Mouse (Mus musculus) neural tube, embryonic 11.5 days (tissue): ENCODE data around the gene Gm11027. TPM values are rescaled to one million over a fixed set of nuclear protein-coding genes. Genes with fewer than 3 reads are reported as not detected.

Source experiments
- ATAC-seq: fragments of 200-750 bp; cut with Nextera tagmentation; 2 replicates; pipeline ENCODE4 v1.8.0; 2017; ENCODE audit warnings: moderate number of reproducible peaks, mild to moderate bottlenecking, moderate TSS enrichment, moderate library complexity; ENCODE audit not compliant: insufficient read depth, low FRiP score, low TSS enrichment
- DNase-seq: peaks from one replicate; pipeline ENCODE4 v3.0.0-alpha.2; 2015; ENCODE audit warnings: low spot score
- H3K27ac ChIP-seq: fragments of 300-500 bp; sonication (generic); 2 replicates; pipeline ENCODE4 v1.5.1; 2014; ENCODE audit warnings: low read depth, mild to moderate bottlenecking, low read length
- H3K27me3 ChIP-seq: fragments of 300-500 bp; sonication (generic); 2 replicates; pipeline ENCODE4 v1.6.1; 2014; ENCODE audit warnings: mild to moderate bottlenecking, low read length, mixed read lengths; ENCODE audit not compliant: control insufficient read depth, insufficient read depth
- H3K36me3 ChIP-seq: fragments of 300-500 bp; sonication (generic); 2 replicates; pipeline ENCODE4 v1.6.1; 2014; ENCODE audit warnings: mild to moderate bottlenecking, low read length, moderate library complexity, mixed read lengths; ENCODE audit not compliant: control insufficient read depth, insufficient read depth
- H3K4me1 ChIP-seq: fragments of 300-500 bp; sonication (generic); 2 replicates; pipeline ENCODE4 v1.6.1; 2014; ENCODE audit warnings: low read length, mixed read lengths; ENCODE audit not compliant: control insufficient read depth, insufficient read depth
- H3K4me2 ChIP-seq: fragments of 300-500 bp; sonication (generic); 2 replicates; pipeline ENCODE4 v1.6.1; 2014; ENCODE audit warnings: low read depth, mild to moderate bottlenecking, moderate library complexity
- H3K4me3 ChIP-seq: fragments of 300-500 bp; sonication (generic); 2 replicates; pipeline ENCODE4 v1.5.1; 2014; ENCODE audit warnings: low read depth, low read length
- H3K9ac ChIP-seq: fragments of 300-500 bp; sonication (generic); 2 replicates; pipeline ENCODE4 v1.6.1; 2014; ENCODE audit warnings: mild to moderate bottlenecking, low read length
- H3K9me3 ChIP-seq: fragments of 300-500 bp; sonication (generic); 2 replicates; pipeline ENCODE4 v1.6.1; 2016; ENCODE audit warnings: low read length; ENCODE audit not compliant: control insufficient read depth
- WGBS: fragments of 180-500 bp; shearing (Covaris S2); extraction: QIAGEN DNeasy Blood & Tissue Kit; methylation state at CpG from one replicate; pipeline ENCODE4 v1.1.7; 2014; 5-methylcytosine and 5-hydroxymethylcytosine counted together
- microRNA-seq: library from miRNA; unstranded; fragments of <30 nt; microRNA quantifications from one replicate; pipeline ENCODE4, GENCODE M21; 2016
- polyA plus RNA-seq: library from polyadenylated mRNA; unstranded; fragments of >200 nt; fragmentation: Nextera tagmentation; extraction: Ambion mirVana; gene quantifications from 2 replicates; pipeline ENCODE4 v1.2.1, GENCODE M21; 2014

Gm11027 gene
- polyA plus RNA-seq, 1 experiment from 2014 or later, result not detected

DNA sequence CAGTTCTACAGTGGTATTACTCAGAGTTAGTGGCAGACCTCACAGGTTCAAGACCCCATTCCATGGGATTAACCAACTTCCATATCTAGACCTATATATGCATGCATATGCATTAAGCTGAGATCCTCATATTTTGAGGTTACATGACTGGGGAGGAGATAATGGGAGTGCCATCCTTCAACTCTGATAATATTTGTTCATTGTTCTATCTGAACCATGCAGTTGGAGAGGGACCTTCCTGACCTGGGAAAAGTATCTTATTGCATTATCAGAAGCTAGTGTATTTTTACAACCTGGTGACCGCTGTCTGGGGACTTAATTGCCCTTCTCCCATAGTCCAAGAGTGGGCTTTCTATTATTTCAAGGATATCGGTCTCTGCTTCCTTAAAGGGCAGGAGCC, 33.4 kb downstream of the Gm11027 start:
- DNase-seq (no peak), ATAC-seq (no peak)
- H3K4me2 ChIP-seq, result no peak overlapping the region
- H3K27me3 ChIP-seq, result no peaks in the 10 kb centered on the region
- no peaks in the 10 kb centered on the region for H3K36me3 ChIP-seq
- H3K4me3 ChIP-seq, result no peak overlapping the region
- H3K27ac ChIP-seq, result no peak overlapping the region
- H3K9me3 ChIP-seq, result no peaks in the 10 kb centered on the region
- H3K9ac ChIP-seq, result no peak overlapping the region
- H3K4me1 ChIP-seq, result no peaks in the 10 kb centered on the region
- WGBS, result 63% methylated on average over 2 of the region's 2 CpGs

DNA sequence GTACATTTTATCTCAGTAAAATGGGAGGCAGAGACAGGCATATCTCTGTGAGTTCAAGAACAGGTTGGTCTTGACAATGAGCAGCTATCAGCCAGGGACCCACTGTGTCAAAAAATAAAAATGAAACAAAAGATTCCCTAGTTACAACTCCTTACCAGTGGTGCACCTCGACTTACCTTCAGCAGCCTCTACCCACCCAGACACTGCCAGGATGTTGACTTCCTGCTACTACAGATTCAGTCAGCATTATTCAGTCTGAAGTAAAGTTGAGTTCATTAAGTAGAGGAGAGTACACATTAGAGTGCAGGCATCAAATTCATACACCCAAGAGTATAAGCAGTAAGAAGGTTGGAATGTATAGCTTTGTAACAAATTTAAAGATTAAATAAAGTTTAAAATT, 38.6 kb downstream of the Gm11027 start:
- H3K27me3 ChIP-seq, result no peaks in the 10 kb centered on the region
- H3K9me3 ChIP-seq, result no peaks in the 10 kb centered on the region
- no peaks in the 10 kb centered on the region for H3K4me1 ChIP-seq
- no peak overlapping the region for H3K9ac ChIP-seq
- DNase-seq (no peak), ATAC-seq (no peak)
- H3K4me2 ChIP-seq, result no peak overlapping the region
- no peaks in the 10 kb centered on the region for H3K36me3 ChIP-seq
- WGBS, result 85% methylated on average over 1 of the region's 1 CpGs
- H3K27ac ChIP-seq, result no peak overlapping the region
- H3K4me3 ChIP-seq, result no peak overlapping the region

DNA sequence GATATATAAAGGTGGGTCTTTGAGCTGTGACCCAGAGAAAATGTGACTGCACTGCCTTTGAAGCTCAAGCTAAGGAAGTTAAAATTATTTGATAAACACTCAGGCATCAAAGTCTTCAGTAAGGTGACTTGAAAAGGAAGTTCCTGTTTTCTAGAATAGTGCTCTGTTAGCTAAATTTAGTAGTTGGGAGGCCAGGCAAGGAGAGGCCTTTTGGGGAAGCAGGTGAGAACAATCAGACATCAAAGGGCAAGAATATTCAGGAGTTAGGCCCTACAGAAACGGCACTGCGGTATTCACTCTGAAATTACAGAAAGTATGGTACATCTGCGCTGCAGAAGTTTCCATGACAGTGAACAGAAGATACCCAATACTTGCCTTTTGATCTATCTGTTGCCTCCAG, 40.3 kb downstream of the Gm11027 start:
- H3K9me3 ChIP-seq, result no peaks in the 10 kb centered on the region
- WGBS, result 92% methylated on average over 3 of the region's 3 CpGs

DNA sequence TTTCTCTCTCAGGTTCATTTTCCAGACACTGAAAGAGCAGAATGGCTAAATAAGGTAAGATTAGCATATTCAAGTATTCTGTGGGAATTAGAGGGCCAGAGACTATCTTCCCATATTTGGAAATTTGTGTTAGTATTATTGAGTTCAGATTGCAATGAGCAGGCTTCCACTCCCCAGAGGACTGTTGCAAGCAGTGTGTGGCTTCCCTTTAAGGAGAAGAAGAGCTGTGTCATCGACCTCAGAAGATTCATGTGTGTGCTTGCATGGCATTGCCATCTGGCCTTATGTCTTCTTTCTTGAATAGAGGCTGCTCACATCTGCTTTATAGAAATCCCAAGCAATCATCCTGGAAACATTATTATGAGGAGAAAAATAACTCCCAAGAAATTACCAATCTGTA, 42.6 kb downstream of the Gm11027 start:
- Histone ChIP-seq H3K4me1 (no peaks in the 10 kb centered on the region), H3K4me3 (no peak overlapping the region), H3K27me3 (no peaks in the 10 kb centered on the region), H3K4me2 (no peak overlapping the region), H3K9ac (no peak overlapping the region), H3K36me3 (no peaks in the 10 kb centered on the region), H3K27ac (no peak overlapping the region), H3K9me3 (no peaks in the 10 kb centered on the region)
- ATAC-seq (no peak), DNase-seq (no peak)
- WGBS, result 70% methylated on average over 1 of the region's 1 CpGs

More for the DNA sequence above, 40.3 kb downstream of the Gm11027 start:
- Histone ChIP-seq H3K4me2 (no peak overlapping the region), H3K27me3 (no peaks in the 10 kb centered on the region), H3K4me3 (no peak overlapping the region), H3K27ac (no peak overlapping the region), H3K9ac (no peak overlapping the region), H3K4me1 (no peaks in the 10 kb centered on the region), H3K36me3 (no peaks in the 10 kb centered on the region)
- ATAC-seq (no peak), DNase-seq (no peak)

Small RNA genes lying within 50 kb of the gene (microRNA-seq; reads per million reads assigned to microRNA genes)
- not detected for gene Gm23190

Other genes starting within 250 kb of the Gm11027 start
- gene Zfp386, start 227.7 kb upstream of the Gm11027 start, polyA plus RNA-seq, result 67.4 and 70.8 TPM in 2 replicates
- 1.4 and 2.8 TPM in 2 replicates for gene Vipr2, start 197.7 kb upstream of the Gm11027 start, polyA plus RNA-seq
- 12.8 and 14.9 TPM in 2 replicates for gene Wdr60, start 12.4 kb upstream of the Gm11027 start, polyA plus RNA-seq
- 18.0 and 19.3 TPM in 2 replicates for gene Esyt2, start 5.8 kb downstream of the Gm11027 start, polyA plus RNA-seq
- gene Ncapg2, start 130.0 kb downstream of the Gm11027 start, polyA plus RNA-seq, result 38.0 and 41.3 TPM in 2 replicates
- 2.9 and 3.0 TPM in 2 replicates for gene Ptprn2, start 210.3 kb downstream of the Gm11027 start, polyA plus RNA-seq